Mouse (Mus musculus): ENCODE results near the gene Zmynd12. TPM values are rescaled to one million over a fixed set of nuclear protein-coding genes. Genes with fewer than 3 reads are reported as not detected.

The Zmynd12 gene
- polyA plus RNA-seq, 1 experiment = not detected

GRCm38 (mm10) chr4:119447786-119448185, 25.2 kb downstream of the Zmynd12 start:
- no peaks in the 10 kb centered on the region for H3K36me3 ChIP-seq (ENCODE audit: control insufficient read depth, insufficient read depth)
- H3K4me3 ChIP-seq (ENCODE audit: insufficient read depth, poor library complexity, severe bottlenecking) = no peak overlapping the region
- TF ChIP-seq USF1 (IDR thresholded peaks at IDR 0.05; ENCODE audit: low read depth) = no peak
- TF ChIP-seq CTCF (IDR thresholded peaks at IDR 0.05; ENCODE audit: control insufficient read depth, insufficient read depth, insufficient read length) = no peak
- no peak for TF ChIP-seq MAX (IDR thresholded peaks at IDR 0.05)
- no peak for TF ChIP-seq MYOD1 (IDR thresholded peaks at IDR 0.05; ENCODE audit: control insufficient read depth, insufficient read length, low read depth)
- no peak for TF ChIP-seq MYOG (IDR thresholded peaks at IDR 0.05; ENCODE audit: control insufficient read depth, extremely low read depth, insufficient read length)
- TF ChIP-seq CEBPB (IDR thresholded peaks at IDR 0.05; ENCODE audit: low read depth) = no peak
- TF ChIP-seq FOSL1 (IDR thresholded peaks at IDR 0.05; ENCODE audit: insufficient read depth, low read length, poor library complexity, severe bottlenecking) = no peak
- no peaks in the 10 kb centered on the region for H3K79me3 ChIP-seq (ENCODE audit: low read depth)
- no peak overlapping the region for H3ac ChIP-seq (ENCODE audit: control insufficient read depth, insufficient read length, low read depth)
- H3K79me2 ChIP-seq (ENCODE audit: control insufficient read depth, insufficient read depth) = no peaks in the 10 kb centered on the region
- peaks cover 13% of the 10 kb centered on the region for H3K27me3 ChIP-seq (ENCODE audit: control insufficient read depth, insufficient read depth, insufficient read length)

DNA sequence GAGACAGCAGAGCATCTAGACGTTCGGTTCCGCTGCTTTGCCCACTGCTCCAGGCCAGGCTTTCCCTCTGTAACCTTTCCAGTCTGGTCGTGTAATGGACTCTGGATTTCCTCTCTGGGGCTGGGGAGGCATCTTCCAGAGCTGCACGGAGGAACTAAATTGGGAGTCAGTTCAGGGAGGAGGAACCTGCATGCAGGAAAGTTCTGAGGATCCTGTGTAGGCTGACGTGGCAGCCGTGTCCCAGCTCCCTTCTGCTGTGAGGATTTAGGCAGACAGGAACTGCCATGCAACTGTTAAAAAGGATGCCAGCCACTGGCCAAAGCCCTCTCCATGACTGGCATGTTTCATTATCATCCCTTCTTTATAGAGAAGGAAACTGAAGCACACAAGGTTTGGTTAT, 27.8 kb downstream of the Zmynd12 start:
- H3K79me2 ChIP-seq (ENCODE audit: control insufficient read depth, insufficient read depth) = no peaks in the 10 kb centered on the region
- no peaks in the 10 kb centered on the region for H3K79me3 ChIP-seq (ENCODE audit: low read depth)
- no peak overlapping the region for H3K4me3 ChIP-seq (ENCODE audit: insufficient read depth, poor library complexity, severe bottlenecking)
- no peaks in the 10 kb centered on the region for H3K36me3 ChIP-seq (ENCODE audit: control insufficient read depth, insufficient read depth)
- TF ChIP-seq MYOG (IDR thresholded peaks at IDR 0.05; ENCODE audit: control insufficient read depth, extremely low read depth, insufficient read length) (no peak), USF1 (IDR thresholded peaks at IDR 0.05; ENCODE audit: low read depth) (no peak), CEBPB (IDR thresholded peaks at IDR 0.05; ENCODE audit: low read depth) (no peak), MAX (IDR thresholded peaks at IDR 0.05) (no peak), MYOD1 (IDR thresholded peaks at IDR 0.05; ENCODE audit: control insufficient read depth, insufficient read length, low read depth) (no peak), FOSL1 (IDR thresholded peaks at IDR 0.05; ENCODE audit: insufficient read depth, low read length, poor library complexity, severe bottlenecking) (no peak), CTCF (IDR thresholded peaks at IDR 0.05; ENCODE audit: control insufficient read depth, insufficient read depth, insufficient read length) (no peak)
- no peak overlapping the region for H3ac ChIP-seq (ENCODE audit: control insufficient read depth, insufficient read length, low read depth)
- H3K27me3 ChIP-seq (ENCODE audit: control insufficient read depth, insufficient read depth, insufficient read length) = peaks cover 17% of the 10 kb centered on the region

DNA sequence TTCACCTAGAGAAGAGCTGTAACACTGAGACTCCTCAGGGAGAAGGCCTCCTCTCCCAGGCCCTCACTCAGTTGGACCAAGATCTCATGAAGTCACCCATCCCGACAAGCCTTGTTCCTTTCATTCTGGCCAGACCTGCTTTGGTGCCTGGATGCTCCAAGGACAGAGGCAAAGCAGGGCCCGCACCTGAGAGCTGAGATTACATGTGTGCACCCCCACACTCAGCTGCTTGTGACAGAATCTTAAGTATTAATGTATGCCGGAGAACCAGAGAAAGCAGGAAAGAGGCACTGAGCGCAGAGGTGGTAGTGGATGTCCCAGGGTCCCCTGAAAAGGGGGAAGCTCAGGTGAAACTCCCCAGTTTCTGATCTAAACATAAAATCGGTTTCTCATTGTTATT, 30.5 kb downstream of the Zmynd12 start:
- no peaks in the 10 kb centered on the region for H3K79me3 ChIP-seq (ENCODE audit: low read depth)
- H3K4me3 ChIP-seq (ENCODE audit: insufficient read depth, poor library complexity, severe bottlenecking) = no peak overlapping the region
- H3K36me3 ChIP-seq (ENCODE audit: control insufficient read depth, insufficient read depth) = no peaks in the 10 kb centered on the region
- H3K27me3 ChIP-seq (ENCODE audit: control insufficient read depth, insufficient read depth, insufficient read length) = peaks cover 17% of the 10 kb centered on the region
- H3ac ChIP-seq (ENCODE audit: control insufficient read depth, insufficient read length, low read depth) = no peak overlapping the region
- TF ChIP-seq CTCF (IDR thresholded peaks at IDR 0.05; ENCODE audit: control insufficient read depth, insufficient read depth, insufficient read length) (no peak), MYOD1 (IDR thresholded peaks at IDR 0.05; ENCODE audit: control insufficient read depth, insufficient read length, low read depth) (no peak), USF1 (IDR thresholded peaks at IDR 0.05; ENCODE audit: low read depth) (no peak), MAX (IDR thresholded peaks at IDR 0.05) (no peak), FOSL1 (IDR thresholded peaks at IDR 0.05; ENCODE audit: insufficient read depth, low read length, poor library complexity, severe bottlenecking) (no peak), MYOG (IDR thresholded peaks at IDR 0.05; ENCODE audit: control insufficient read depth, extremely low read depth, insufficient read length) (no peak), CEBPB (IDR thresholded peaks at IDR 0.05; ENCODE audit: low read depth) (no peak)
- H3K79me2 ChIP-seq (ENCODE audit: control insufficient read depth, insufficient read depth) = no peaks in the 10 kb centered on the region

- Histone ChIP-seq H3ac (ENCODE audit: control insufficient read depth, insufficient read length, low read depth) (no peak overlapping the region), H3K79me3 (ENCODE audit: low read depth) (no peaks in the 10 kb centered on the region), H3K27me3 (ENCODE audit: control insufficient read depth, insufficient read depth, insufficient read length) (peaks cover 17% of the 10 kb centered on the region), H3K79me2 (ENCODE audit: control insufficient read depth, insufficient read depth) (no peaks in the 10 kb centered on the region), H3K36me3 (ENCODE audit: control insufficient read depth, insufficient read depth) (no peaks in the 10 kb centered on the region), H3K4me3 (ENCODE audit: insufficient read depth, poor library complexity, severe bottlenecking) (no peak overlapping the region)
- TF ChIP-seq FOSL1 (IDR thresholded peaks at IDR 0.05; ENCODE audit: insufficient read depth, low read length, poor library complexity, severe bottlenecking) = no peak
- no peak for TF ChIP-seq MAX (IDR thresholded peaks at IDR 0.05)
- no peak for TF ChIP-seq CEBPB (IDR thresholded peaks at IDR 0.05; ENCODE audit: low read depth)
- no peak for TF ChIP-seq USF1 (IDR thresholded peaks at IDR 0.05; ENCODE audit: low read depth)
- TF ChIP-seq MYOG (IDR thresholded peaks at IDR 0.05; ENCODE audit: control insufficient read depth, extremely low read depth, insufficient read length) = no peak
- no peak for TF ChIP-seq CTCF (IDR thresholded peaks at IDR 0.05; ENCODE audit: control insufficient read depth, insufficient read depth, insufficient read length)
- TF ChIP-seq MYOD1 (IDR thresholded peaks at IDR 0.05; ENCODE audit: control insufficient read depth, insufficient read length, low read depth) = no peak
Observed at GRCm38 (mm10) chr4:119453533-119453932, 30.9 kb downstream of the Zmynd12 start.

- H3ac ChIP-seq (ENCODE audit: control insufficient read depth, insufficient read length, low read depth) = no peak overlapping the region
- TF ChIP-seq CTCF (IDR thresholded peaks at IDR 0.05; ENCODE audit: control insufficient read depth, insufficient read depth, insufficient read length) (peak; percentile 1), MAX (IDR thresholded peaks at IDR 0.05) (no peak)
- no peaks in the 10 kb centered on the region for H3K79me3 ChIP-seq (ENCODE audit: low read depth)
- no peaks in the 10 kb centered on the region for H3K36me3 ChIP-seq (ENCODE audit: control insufficient read depth, insufficient read depth)
- no peak overlapping the region for H3K4me3 ChIP-seq (ENCODE audit: insufficient read depth, poor library complexity, severe bottlenecking)
- H3K79me2 ChIP-seq (ENCODE audit: control insufficient read depth, insufficient read depth) = no peaks in the 10 kb centered on the region
- H3K27me3 ChIP-seq (ENCODE audit: control insufficient read depth, insufficient read depth, insufficient read length) = peaks cover 16% of the 10 kb centered on the region
Observed at GRCm38 (mm10) chr4:119460296-119460695, 37.7 kb downstream of the Zmynd12 start.

DNA sequence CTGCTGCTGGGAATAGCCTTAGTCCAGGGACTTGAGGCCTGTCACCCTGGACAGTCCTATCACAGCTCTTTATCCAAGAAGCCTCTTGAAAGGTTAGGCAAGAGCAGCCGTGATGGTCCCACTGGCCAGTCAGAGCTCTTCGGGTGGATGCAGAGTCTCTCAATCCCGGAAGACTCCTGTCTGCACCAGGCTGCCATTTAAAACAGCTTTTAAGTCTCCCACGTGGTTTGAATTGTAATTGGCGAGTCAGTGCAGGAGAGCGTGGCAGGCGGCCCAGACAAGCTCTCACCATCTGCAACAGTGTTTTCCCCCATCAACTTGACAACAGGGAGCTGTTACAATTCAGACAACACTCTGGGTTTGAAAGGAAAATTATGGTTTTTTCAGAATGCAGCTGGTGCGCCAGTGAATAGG, 38.1 kb downstream of the Zmynd12 start:
- TF ChIP-seq USF1 (IDR thresholded peaks at IDR 0.05; ENCODE audit: low read depth) (no peak), FOSL1 (IDR thresholded peaks at IDR 0.05; ENCODE audit: insufficient read depth, low read length, poor library complexity, severe bottlenecking) (no peak), CEBPB (IDR thresholded peaks at IDR 0.05; ENCODE audit: low read depth) (no peak), MAX (IDR thresholded peaks at IDR 0.05) (no peak), MYOG (IDR thresholded peaks at IDR 0.05; ENCODE audit: control insufficient read depth, extremely low read depth, insufficient read length) (no peak), MYOD1 (IDR thresholded peaks at IDR 0.05; ENCODE audit: control insufficient read depth, insufficient read length, low read depth) (no peak), CTCF (IDR thresholded peaks at IDR 0.05; ENCODE audit: control insufficient read depth, insufficient read depth, insufficient read length) (no peak)

More for the DNA sequence above, 38.1 kb downstream of the Zmynd12 start:
- H3ac ChIP-seq (ENCODE audit: control insufficient read depth, insufficient read length, low read depth) = no peak overlapping the region
- no peaks in the 10 kb centered on the region for H3K36me3 ChIP-seq (ENCODE audit: control insufficient read depth, insufficient read depth)
- no peaks in the 10 kb centered on the region for H3K79me3 ChIP-seq (ENCODE audit: low read depth)
- H3K4me3 ChIP-seq (ENCODE audit: insufficient read depth, poor library complexity, severe bottlenecking) = no peak overlapping the region
- peaks cover 18% of the 10 kb centered on the region for H3K27me3 ChIP-seq (ENCODE audit: control insufficient read depth, insufficient read depth, insufficient read length)
- no peaks in the 10 kb centered on the region for H3K79me2 ChIP-seq (ENCODE audit: control insufficient read depth, insufficient read depth)
